Mouse (Mus musculus) adrenal gland, adult 8-10 months (tissue): Measurements from ENCODE around the gene Cacna2d2. TPM values are rescaled to one million over a fixed set of nuclear protein-coding genes. Genes with fewer than 3 reads are reported as not detected.

Experiments
- DNase-seq: peaks from one replicate; pipeline ENCODE4 v3.0.0; 2022
- total RNA-seq, 4 experiments: library from RNA; stranded (reverse); gene quantifications; 2 replicates each; pipeline ENCODE4 v1.2.4; 2022

Gene Cacna2d2
- 10 to 100 TPM in 2 of 4 experiments, 1 to 10 TPM in 2; 9.1 to 17.3 (median 11.7) TPM for total RNA-seq

DNA sequence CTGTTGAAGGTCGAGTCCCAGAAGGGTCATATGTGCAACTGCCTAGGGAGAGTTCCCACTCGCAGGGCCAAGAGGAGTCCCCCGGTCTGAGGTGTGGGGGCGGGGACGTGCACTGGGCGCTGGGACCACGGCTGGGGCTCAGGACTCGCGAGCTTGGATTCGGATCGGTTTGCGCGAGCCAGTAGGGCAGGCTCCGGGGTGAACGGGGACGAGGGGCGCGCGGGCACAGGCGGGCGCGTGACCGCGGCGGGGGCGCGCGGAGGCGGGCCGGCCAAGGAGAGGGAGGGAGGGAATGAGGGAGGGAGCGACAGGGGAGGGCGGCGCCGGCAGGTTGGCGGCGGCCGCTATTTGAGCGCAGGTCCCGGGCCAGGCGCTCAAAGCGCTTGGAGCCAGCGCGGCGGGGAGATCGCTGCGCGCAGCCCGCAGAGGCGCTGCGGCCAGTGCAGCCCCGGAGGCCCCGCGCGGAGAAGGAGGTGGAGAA is at the start of gene Cacna2d2:
Gene Cacna2d2 (plus strand): TSS at position 122 of the 481 bp plus-strand sequence.
- peak; percentile 61 for DNase-seq

- DNase-seq = no peak
Measured at GRCm38 (mm10) chr9:107354826-107355225, 44.6 kb upstream of the Cacna2d2 start.

- peak; percentile 25 for DNase-seq
Measured at GRCm38 (mm10) chr9:107355870-107356765, 43.3 kb upstream of the Cacna2d2 start.

- peak; percentile 42 for DNase-seq
Measured at GRCm38 (mm10) chr9:107357651-107358050, 41.8 kb upstream of the Cacna2d2 start.

DNA sequence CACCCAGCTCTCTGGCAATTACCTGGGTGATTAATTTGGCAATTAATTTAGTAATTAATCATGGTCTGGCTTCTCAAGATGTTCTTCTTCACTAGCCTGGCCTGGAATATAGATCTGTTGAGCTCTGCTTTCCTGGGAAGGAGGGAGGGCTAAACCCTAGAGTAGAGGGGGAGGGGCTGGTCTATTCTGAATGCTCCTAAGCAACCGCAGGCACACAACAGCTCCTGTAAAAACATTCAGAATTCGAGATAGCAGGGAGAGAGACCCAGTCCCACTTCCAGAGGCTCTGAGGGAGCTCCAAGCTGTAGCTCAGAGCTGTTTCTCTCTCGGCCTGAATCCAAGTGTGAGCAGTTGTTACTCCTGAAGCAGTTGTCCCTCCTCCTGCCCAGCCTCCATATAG is 38.4 kb upstream of the Cacna2d2 start:
- no peak for DNase-seq

DNA sequence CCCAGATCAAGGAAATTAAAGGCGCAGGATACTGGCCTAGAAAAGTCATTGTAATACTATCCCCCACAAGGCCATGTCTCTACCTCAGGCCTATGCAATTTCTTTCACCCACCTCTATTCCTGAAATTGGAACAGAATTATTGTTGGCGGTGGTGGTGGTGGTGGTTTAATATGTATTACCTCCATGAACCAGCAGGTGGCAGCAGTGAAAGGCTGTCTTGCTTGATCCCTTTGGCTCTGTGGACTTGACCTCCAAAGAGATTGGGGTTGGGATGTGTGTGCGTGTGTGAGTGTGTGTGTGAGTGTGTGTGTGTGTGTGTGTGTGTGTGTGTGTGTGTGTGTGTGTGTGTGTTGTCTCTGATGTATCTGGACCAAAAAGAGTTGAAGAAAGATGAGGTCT is 32.8 kb upstream of the Cacna2d2 start:
- DNase-seq = peak; percentile 21

DNA sequence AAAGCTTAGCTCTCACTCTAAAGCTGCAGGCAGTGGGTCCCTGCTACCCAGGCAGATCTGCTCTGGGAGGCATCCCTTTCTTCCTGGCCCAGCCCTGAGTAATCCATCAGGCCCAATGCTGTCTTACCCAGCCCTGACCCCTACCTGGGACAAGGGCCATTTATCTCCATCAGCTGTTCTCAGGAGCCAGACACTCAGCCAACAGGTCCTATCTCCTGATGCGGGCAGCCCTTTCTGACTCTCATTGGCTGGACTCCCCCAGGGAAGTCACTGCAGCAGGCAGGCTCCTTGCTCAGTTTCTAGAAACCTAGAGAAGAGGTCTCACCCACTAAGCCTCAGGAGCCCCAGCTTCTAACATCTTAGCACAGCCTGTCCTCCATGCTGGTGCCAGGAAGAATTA is 31.1 kb upstream of the Cacna2d2 start:
- no peak for DNase-seq

GRCm38 (mm10) chr9:107369270-107370105 is 29.9 kb upstream of the Cacna2d2 start:
- no peak for DNase-seq

DNA sequence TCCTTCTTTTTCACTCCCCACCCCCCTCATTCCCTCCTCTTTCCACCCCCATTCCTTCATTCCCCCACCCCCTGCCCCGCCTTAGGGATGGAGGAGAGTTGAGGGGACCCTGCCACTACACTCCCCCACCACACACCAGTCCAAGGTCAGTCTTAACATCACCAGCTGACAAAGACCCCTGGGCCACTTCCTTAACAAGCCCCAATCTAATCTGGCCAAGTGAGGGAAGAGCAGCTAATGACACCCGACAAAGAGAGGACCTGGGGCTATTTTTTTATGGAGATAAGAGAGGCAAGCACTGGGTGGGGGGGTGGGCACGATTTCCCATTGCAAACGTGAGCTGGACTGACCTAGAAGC is 29.3 kb upstream of the Cacna2d2 start:
- no peak for DNase-seq

GRCm38 (mm10) chr9:107372441-107372840 is 27.0 kb upstream of the Cacna2d2 start:
- DNase-seq = no peak

- no peak for DNase-seq
Measured at GRCm38 (mm10) chr9:107374623-107375022, 24.8 kb upstream of the Cacna2d2 start.

DNA sequence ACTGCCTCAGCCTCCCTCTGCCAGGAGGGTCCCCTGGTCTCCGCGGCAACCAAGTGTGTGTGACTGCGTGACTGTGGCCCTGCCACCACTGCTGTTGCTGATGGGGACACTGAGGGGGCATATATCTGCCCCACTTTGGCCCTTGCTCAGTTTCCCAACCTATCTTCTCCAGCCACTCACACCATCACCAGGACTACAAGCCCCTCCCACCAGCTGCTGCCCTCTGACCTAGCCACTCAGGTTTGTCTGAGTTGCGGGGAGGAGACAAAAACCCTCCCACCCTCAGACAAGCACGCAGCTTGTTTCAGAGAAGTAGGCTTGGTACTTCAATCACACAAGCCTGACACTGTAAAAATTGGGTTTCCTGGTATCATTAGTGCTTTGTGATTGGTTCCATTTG is 24.0 kb upstream of the Cacna2d2 start:
- no peak for DNase-seq

DNA sequence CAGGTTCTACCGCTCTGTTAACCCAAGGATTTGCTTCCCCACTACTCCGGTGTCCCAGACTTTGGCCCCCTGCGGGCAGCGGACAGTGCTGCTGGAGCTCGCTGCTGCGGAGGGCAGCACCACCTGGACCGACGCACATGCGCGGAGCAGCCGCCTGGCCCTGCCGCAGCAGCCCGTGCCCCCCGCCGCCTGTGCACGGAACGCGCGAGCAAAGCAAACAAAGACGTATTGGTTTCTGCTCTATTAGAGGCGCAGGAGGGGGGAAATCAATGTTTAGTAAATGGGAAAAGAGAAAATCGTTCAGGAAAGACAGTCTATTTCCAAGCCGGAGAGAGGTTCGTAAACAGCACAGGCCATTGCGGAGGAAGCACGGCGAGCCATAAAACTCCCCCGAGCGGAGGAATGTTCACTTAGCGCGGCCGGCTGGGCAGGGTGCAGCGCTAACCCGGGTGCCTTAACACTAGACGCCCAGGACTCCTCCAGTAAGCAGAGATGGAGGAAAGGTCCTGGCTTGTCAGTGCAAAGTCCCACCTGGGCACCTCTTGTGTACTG is 21.4 kb upstream of the Cacna2d2 start:
- DNase-seq = no peak

- no peak for DNase-seq
Measured at GRCm38 (mm10) chr9:107381723-107382122, 17.7 kb upstream of the Cacna2d2 start.

DNA sequence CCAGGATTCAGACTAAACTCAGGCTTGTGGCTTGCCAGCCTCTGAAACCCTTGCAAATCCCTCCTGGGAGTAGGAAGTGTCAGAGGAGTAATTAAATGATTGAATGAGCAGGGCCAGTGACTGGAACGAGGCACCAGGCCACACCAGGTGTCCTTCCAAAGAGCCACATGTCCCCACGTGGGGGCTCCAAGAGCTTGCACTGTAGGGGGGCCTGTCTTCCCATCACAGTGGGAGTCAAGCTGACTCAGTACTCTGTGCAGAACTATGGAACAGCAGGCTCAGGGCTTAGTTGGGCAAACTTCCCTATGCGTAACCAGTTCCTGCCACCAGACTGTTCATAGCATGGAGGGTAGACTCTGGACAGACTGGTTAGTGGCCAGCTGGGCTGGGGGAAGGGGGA is 15.0 kb upstream of the Cacna2d2 start:
- no peak for DNase-seq

DNA sequence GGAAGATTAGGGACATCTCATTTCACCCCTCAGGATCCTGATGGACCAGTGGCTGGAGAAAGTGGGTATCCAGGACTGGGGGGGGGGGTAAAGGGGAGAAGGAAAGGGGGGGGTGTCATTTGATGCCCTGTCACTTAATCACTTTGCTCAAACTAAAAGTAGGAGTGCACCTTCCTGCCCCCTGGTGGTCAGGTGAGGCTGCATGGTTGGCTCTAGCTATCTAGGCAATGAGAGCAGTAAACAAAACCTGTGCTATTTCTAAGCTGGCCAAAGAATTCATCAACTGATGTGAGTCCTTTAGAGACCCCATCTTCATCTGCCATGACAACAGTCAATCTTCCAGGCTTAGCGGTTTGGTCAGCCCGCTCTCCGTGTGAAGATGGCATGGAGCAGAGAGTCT is 12.7 kb upstream of the Cacna2d2 start:
- DNase-seq = no peak

GRCm38 (mm10) chr9:107387708-107388107 is 11.7 kb upstream of the Cacna2d2 start:
- DNase-seq = no peak

- no peak for DNase-seq
Measured at GRCm38 (mm10) chr9:107388263-107388662, 11.1 kb upstream of the Cacna2d2 start.

GRCm38 (mm10) chr9:107396397-107396796 is 3.0 kb upstream of the Cacna2d2 start:
- DNase-seq = no peak

- DNase-seq = no peak
Measured at GRCm38 (mm10) chr9:107398968-107399367, 444 bp upstream of the Cacna2d2 start.

- DNase-seq = no peak
Measured at GRCm38 (mm10) chr9:107400060-107400511, 674 bp downstream of the Cacna2d2 start.

- DNase-seq = no peak
Measured at GRCm38 (mm10) chr9:107400666-107401285, 1.4 kb downstream of the Cacna2d2 start.
